Mouse (Mus musculus) erythroblast, adult 5-6 weeks (primary cell): ENCODE results near the gene Hspb7. TPM values are rescaled to one million over a fixed set of nuclear protein-coding genes. Genes with fewer than 3 reads are reported as not detected.

Source experiments
- ATAC-seq: replicated peaks from 2 replicates; pipeline ENCODE4 v1.8.0; 2016; ENCODE audit warnings: moderate number of reproducible peaks, mild to moderate bottlenecking, moderate TSS enrichment, inconsistent platforms; ENCODE audit not compliant: poor library complexity, low FRiP score, severe bottlenecking
- total RNA-seq, 2 experiments: library from RNA; stranded (forward) in 1 of 2; stranded (reverse) in 1 of 2; fragments of 150-400 nt in 1 of 2; fragments of 200-764, 138-1000 nt in 1 of 2; gene quantifications; 2 replicates each; pipeline versions ENCODE4 v1.2.3 to v1.2.4; 2015 to 2017; ENCODE audit warnings: low replicate concordance in 2 of 2

The Hspb7 gene
- total RNA-seq, 2 experiments from 2014 or later, result not detected

GRCm38 (mm10) chr4:141443641-141444429, 23.3 kb downstream of the Hspb7 start:
- no peak for ATAC-seq

DNA sequence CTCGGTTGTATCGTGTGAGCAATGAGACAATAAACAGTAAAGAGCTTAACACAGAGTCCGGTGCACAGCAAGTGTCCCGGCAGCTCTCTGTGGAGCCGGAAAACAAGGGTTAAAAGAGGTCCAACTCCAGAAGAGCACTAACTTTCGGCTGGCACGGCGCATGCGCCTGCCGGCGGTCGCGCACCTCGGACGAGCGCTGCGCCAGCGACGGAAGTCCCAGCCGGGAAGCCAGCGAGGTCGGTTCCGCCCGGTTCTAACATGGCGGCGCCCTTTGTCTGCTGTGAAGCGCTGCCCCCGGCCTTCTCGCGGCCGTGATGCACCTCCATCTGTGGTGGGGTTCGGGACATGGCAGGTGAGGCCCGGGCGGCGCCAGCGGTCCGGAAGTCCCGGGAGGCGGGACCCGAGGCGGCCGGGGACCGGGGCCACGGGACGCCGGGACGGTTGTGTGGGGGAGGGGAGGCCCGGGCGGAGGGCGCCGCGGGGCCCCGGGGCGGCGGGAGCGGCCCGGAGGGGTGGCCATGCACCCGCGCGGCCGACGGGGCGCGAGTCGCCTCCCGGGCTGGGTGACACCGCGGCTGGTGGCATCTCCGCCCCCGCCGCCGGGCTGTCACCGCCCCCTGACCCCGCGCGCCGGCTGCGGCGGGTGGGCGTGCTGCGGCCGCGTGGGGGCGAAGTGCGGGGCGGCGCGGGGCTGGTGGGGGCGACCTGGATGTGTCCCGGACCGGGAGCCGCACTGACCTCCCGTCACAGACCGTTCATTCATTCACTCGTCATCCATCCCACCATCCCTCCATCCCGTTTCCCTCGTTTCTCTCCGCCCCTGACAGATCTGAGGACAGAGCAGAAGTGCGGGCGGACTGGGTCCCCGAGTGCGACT, 24.1 kb downstream of the Hspb7 start, which contains the start of gene Zbtb17:
Zbtb17 (plus strand) TSS at position 204 of the 877 bp plus-strand sequence.
- peak; percentile 94 for ATAC-seq

- ATAC-seq, result no peak
Measured at GRCm38 (mm10) chr4:141445328-141445720, 24.7 kb downstream of the Hspb7 start.

DNA sequence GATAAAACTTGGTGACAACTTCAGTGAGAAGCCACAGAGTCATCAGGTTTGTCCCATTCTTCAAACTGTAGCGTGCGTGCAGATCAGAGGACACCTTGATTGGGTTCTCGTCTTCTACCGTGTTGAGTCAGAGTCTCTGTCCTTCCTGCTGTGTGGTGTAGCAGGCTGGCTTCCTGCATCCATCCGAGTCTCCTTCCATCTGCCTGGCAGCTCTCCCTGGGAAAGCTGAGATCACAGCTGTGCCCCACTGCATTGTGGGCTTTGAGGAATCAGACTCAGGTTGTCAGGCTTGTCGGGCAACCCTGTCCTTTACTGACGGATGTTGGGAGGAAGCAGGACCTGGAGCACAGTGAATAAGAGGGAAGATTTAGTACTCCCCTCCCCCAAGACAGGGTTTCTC, 25.6 kb downstream of the Hspb7 start:
- no peak for ATAC-seq

DNA sequence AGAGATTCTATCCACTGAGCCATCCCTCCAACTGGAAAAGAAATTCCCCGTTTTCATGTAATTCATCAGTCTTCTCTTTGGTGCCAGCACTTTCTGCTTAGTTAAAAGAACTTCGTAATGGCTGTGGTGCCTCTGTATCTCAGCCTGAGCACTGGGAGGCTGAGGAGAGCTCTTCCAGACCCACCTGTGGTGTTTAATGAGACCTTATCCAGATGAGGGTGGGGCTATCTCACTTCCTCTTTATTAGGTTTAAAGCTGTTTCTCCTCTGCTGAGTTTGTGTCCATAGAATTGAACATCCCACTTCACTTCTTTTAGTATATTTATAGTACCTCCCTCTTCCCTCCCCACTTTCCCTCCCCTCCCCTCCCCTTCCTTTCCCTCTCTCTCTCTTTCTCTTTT, 30.7 kb downstream of the Hspb7 start:
- no peak for ATAC-seq

GRCm38 (mm10) chr4:141451916-141452450, 31.4 kb downstream of the Hspb7 start:
- no peak for ATAC-seq

DNA sequence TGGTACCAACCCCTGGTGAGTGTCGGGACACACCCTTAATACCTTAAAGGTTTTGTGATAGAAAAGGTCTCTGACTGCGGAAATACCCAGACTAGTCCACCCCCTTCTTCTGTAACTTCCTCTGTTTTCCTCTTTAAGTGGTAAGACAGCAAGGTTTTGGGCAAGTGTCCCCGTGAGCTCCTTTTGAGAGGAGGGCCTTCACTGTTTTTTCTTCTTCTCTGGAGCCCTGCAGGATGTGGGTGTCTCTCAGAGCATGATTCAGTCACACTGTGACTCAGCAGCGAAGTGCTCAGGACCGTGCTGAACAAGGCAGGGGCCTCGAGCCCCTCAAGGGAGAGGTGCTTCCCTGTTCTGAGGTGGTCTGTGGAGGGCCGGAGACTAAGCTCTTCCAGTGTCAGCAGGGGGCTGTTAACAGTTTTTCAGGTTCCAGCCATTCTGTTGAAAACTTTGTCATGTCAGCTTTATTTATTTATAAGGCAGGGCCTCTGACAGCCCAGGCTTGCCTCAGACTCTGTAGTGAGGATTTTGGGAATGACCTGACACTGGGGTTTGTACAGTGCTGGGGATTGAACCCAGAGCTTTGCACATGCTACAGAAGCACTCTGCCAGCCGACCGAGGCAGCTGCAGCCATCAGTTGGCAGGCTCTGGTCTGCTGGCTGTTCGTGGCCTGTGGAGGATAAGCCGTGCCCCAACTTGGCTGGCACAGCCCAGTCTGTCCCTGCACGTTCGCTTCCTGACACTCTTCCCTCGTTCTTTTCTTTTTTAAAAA, 34.2 kb downstream of the Hspb7 start:
- ATAC-seq, result no peak

DNA sequence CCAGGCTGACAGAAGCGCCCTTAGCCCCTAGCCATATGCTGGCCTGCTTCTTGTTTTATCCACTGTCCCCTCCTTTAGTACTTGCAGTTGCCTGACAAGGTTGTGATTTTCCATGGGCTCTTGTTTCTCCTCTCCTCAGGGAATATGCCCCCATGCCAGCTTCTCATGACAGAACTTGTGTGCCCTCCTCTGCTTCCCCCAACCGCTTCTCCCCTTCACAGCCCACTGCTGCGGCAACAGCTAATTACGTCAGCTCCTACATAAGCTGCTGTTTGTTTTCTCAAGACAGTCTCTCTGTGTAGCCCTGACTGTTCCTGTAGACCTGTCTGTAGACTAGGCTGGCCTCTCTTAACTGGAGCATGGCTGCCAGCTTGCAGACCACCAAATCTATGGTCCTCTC, 34.9 kb downstream of the Hspb7 start:
- no peak for ATAC-seq

GRCm38 (mm10) chr4:141456193-141456938, 35.8 kb downstream of the Hspb7 start:
- ATAC-seq, result no peak

DNA sequence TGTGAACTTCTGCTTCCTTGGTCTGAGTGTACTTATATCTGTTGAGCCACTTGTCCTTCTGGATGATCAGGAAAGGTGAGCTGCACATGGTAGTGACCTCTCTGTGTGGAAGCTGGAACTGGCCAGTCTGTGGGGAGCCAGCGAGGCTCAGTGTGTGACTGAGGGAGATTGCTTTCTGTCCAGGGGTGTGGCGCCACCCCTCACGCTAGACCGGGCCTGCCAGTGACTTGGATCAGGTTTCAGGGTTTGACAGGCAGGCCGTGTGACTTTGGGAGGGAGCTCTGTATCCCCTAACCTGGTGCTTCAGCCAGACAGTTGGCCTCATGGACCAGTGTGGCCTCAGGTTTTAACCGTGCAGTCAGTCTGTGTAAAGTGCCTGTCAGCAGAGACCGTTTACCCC, 37.7 kb downstream of the Hspb7 start:
- no peak for ATAC-seq

DNA sequence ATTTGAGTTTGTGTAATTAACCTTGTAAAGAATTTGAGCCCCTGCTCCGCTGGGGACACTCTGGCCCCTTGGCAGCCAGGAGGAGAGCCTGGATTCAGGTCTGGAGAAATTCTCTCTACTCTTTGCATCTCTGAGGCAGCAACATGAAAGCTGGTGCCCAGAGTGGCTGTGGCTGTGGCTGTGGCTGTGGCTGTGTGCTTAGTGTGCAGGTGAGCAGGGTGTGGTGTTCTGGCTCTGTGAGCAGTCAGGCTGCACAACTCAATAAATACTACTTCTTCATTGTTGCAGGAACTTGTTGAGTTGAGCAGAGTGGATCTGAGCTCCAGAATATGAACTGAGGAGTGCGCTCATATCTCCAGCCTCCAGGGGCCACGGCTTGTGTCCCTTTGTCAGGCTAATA, 38.3 kb downstream of the Hspb7 start:
- ATAC-seq, result no peak

DNA sequence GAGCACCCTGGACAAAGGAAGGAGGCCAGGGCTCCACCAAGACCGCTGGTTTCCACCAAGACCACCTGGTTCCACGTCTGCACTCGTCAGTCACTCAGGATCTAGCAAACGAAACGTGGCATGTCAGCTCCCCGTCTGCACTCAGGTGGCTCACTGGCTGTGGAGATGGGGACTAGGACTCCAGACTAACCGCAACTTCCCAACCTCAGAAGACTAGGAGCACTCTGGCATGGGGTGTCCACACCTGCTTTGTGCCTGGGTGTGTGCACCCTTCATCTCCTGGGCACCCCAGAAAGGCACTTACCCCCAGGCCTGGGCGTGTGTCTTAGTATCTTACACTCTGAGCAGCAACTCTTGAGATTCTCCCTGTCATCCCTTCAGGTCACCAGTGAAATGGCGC, 39.2 kb downstream of the Hspb7 start:
- no peak for ATAC-seq

GRCm38 (mm10) chr4:141460481-141460880, 39.9 kb downstream of the Hspb7 start:
- ATAC-seq, result no peak

- no peak for ATAC-seq
Measured at GRCm38 (mm10) chr4:141461088-141461487, 40.5 kb downstream of the Hspb7 start.

DNA sequence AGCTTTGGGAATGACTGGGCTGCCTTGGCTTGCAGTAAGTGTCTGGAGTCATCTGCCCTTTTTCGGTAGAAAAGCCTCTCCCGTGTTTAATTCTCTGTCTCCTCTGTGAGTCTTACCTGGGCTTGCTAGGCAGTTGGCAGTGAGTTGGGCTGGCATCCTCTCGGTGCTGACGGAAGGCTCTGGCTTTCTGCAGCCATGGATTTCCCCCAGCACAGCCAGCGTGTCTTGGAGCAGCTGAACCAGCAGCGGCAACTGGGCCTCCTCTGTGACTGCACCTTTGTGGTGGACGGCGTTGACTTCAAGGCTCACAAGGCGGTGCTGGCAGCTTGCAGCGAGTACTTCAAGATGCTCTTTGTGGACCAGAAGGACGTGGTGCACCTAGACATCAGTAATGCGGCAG, 41.0 kb downstream of the Hspb7 start:
- no peak for ATAC-seq

DNA sequence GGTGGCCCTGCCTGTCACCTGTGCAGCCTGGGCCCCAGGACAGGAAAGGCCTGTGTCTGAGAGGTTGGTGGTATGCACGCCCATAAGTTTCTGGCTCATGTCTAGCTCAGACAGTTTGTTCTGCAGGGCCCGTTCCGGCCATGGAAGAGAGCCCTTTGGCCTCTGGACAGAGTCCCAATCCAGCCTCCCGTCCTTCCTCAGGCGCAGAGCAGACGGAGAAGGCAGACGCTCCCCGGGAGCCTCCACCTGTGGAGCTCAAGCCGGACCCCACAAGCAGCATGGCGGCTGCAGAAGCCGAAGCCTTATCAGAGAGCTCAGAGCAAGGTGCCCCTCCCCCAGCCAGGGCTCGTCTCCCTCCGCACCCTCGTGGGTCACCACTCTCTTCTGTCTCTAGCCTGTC, 42.9 kb downstream of the Hspb7 start:
- no peak for ATAC-seq

DNA sequence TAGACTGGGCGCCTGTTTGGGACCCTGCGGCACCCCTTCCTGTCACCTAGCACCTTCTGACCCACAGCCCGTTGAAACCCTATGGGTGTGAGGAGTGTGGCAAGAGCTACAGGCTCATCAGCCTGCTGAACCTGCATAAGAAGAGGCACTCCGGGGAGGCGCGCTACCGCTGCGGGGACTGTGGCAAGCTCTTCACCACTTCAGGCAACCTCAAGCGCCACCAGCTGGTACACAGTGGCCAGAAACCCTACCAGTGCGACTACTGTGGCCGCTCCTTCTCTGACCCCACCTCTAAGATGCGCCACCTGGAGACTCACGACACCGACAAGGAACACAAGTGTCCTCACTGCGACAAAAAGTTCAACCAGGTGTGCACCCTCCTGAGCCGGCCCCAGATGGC, 44.1 kb downstream of the Hspb7 start:
- ATAC-seq, result no peak

- ATAC-seq, result no peak
Measured at GRCm38 (mm10) chr4:141465512-141466288, 45.1 kb downstream of the Hspb7 start.
